Mouse (Mus musculus) hindbrain, embryonic 11.5 days (tissue): Measurements from ENCODE around the gene Dcaf4. TPM values are rescaled to one million over a fixed set of nuclear protein-coding genes. Genes with fewer than 3 reads are reported as not detected.

Experiments
- ATAC-seq: fragments of 200-750 bp; cut with Nextera tagmentation; 2 replicates; pipeline ENCODE4 v1.8.0; 2017; ENCODE audit warnings: mild to moderate bottlenecking, moderate TSS enrichment, moderate library complexity; ENCODE audit not compliant: low FRiP score
- DNase-seq: peaks from one replicate; pipeline ENCODE4 v3.0.0-alpha.2; 2015; ENCODE audit warnings: low spot score
- H3K27ac ChIP-seq: fragments of 300-500 bp; sonication (generic); 2 replicates; pipeline ENCODE4 v1.5.1; 2014; ENCODE audit warnings: mild to moderate bottlenecking, low read depth, low read length
- H3K27me3 ChIP-seq: fragments of 300-500 bp; sonication (generic); 2 replicates; pipeline ENCODE4 v1.6.1; 2014; ENCODE audit warnings: mild to moderate bottlenecking, low read length, moderate library complexity, mixed read lengths; ENCODE audit not compliant: control insufficient read depth, insufficient read depth
- H3K36me3 ChIP-seq: fragments of 300-500 bp; sonication (generic); 2 replicates; pipeline ENCODE4 v1.6.1; 2014; ENCODE audit warnings: mild to moderate bottlenecking, low read length, moderate library complexity, mixed read lengths; ENCODE audit not compliant: control insufficient read depth, insufficient read depth
- H3K4me1 ChIP-seq: fragments of 300-500 bp; sonication (generic); replicated peaks from 2 replicates; pipeline ENCODE4 v1.6.1; 2014; ENCODE audit warnings: low read length, mixed read lengths; ENCODE audit not compliant: control insufficient read depth, insufficient read depth
- H3K4me2 ChIP-seq: fragments of 300-500 bp; sonication (generic); replicated peaks from 2 replicates; pipeline ENCODE4 v1.6.1; 2014; ENCODE audit warnings: mild to moderate bottlenecking, low read depth, low read length
- H3K4me3 ChIP-seq: fragments of 300-500 bp; sonication (generic); 2 replicates; pipeline ENCODE4 v1.5.1; 2014; ENCODE audit warnings: low read depth, low read length
- H3K9ac ChIP-seq: fragments of 300-500 bp; sonication (generic); 2 replicates; pipeline ENCODE4 v1.6.1; 2014; ENCODE audit warnings: low read depth, low read length
- H3K9me3 ChIP-seq: fragments of 300-500 bp; sonication (generic); 2 replicates; pipeline ENCODE4 v1.6.1; 2016; ENCODE audit warnings: low read length; ENCODE audit not compliant: control insufficient read depth
- WGBS: fragments of 180-500 bp; shearing (Covaris S2); extraction: QIAGEN DNeasy Blood & Tissue Kit; methylation state at CpG from one replicate; pipeline ENCODE4 v1.1.7; 2014; 5-methylcytosine and 5-hydroxymethylcytosine counted together
- polyA plus RNA-seq: library from polyadenylated mRNA; unstranded; fragments of >200 nt; fragmentation: Nextera tagmentation; extraction: Ambion mirVana; gene quantifications from 2 replicates; pipeline ENCODE4 v1.2.1, GENCODE M21; 2014

The Dcaf4 gene
- polyA plus RNA-seq, 1 experiment from 2014 or later: 26.5 TPM

DNA sequence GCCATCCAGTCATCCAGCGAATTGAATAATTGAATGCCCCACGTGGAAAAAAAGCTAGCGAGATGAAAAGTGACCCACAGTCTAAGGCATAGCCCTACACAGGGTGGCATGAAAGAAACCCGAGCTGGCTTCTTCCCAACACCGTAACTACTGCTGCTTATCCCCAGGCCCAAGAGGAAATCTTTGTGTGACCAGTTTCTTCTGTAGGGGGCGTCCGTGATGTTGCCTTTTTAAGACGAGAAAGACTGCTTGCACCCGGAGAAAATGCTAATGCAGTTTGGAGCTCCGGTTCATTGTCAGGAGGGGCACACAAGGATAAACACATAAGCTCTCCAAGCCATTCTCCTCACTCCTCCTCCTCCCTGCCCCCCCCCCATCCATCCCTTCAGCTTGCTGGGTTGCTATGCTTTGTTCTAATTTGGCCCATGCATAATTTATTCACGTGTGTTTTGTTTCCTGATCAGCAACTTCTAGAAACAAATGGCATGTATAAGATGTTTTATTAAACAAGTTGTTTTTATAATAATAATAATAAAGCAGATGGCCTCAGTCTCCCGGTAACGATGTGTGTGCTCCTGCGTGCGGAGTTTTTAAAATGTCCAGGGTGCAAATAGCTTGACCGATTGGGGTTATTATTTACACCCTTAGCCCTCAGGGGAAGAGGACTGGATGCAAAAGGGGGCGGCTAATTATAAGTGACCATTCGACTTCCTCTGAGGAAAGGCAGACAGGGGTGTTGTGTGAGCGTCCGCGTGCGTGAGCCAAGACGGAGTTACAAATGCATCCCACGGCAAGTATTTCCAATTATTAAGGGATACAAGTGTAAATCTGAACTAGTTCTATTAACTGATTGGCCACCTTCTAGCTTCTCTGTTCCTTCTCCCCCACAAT is 35.2 kb upstream of the Dcaf4 start:
- Histone ChIP-seq H3K9me3 (no peaks in the 10 kb centered on the region), H3K36me3 (no peaks in the 10 kb centered on the region), H3K27ac (no peak overlapping the region), H3K27me3 (no peaks in the 10 kb centered on the region; the same call in 1 of the 2 replicates), H3K4me1 (0 out of 2 replicates have a peak, but pooled peaks cover 5% of the 10 kb centered on the region), H3K9ac (peak overlapping the region; percentile 31), H3K4me2 (peak overlapping the region; percentile 99), H3K4me3 (peak overlapping the region; percentile 73)
- ATAC-seq: no peak
- WGBS: under 1% methylated on average over 24 of the region's 24 CpGs
- DNase-seq: peak; percentile 54

DNA sequence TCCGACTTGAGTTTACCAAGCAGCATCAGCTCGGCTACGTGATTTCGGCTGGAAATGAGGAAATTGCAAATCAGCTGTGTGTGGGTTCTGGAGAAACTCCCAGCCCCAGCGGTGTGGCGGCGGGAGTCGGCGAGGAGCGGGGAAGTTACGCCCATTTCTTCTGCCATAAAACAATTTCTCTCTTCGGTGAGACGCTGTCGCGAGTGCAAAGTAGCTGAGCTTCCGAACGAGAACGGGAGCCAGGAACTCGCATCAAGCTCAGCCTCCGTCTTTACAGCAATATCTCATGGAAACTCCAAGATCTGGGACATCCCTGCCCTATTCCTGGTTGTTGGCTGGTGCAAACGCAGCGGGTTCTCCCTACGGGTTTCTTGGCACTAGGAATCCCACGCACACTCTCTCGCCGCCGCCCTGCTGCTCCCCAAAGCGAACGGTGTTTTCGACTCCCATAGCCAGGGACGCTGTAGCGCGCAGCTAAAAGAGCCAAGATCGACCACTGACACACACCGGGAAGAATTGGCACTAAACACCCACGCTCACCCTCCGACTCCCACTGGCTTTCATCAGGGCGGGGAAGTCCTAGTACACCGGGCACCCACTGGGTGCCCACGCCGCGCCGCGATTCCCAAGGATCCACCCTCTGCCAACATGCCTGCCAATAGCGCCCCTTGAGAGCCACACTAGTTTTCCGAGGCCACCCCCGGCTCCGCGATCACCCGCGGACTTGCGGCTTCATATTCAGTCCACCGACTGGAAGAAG is 34.2 kb upstream of the Dcaf4 start:
- H3K4me1 ChIP-seq: 0 out of 2 replicates have a peak, but pooled peaks cover 5% of the 10 kb centered on the region
- DNase-seq: peak; percentile 65
- peak overlapping the region; percentile 73 for H3K9ac ChIP-seq
- H3K36me3 ChIP-seq: no peaks in the 10 kb centered on the region
- no peaks in the 10 kb centered on the region for H3K9me3 ChIP-seq
- no peak for ATAC-seq
- peak overlapping the region; percentile 73 for H3K4me3 ChIP-seq
- H3K4me2 ChIP-seq: peak overlapping the region; percentile 99
- H3K27ac ChIP-seq: peak overlapping the region; percentile 85
- H3K27me3 ChIP-seq: no peaks in the 10 kb centered on the region; the same call in 1 of the 2 replicates
- under 1% methylated on average over 53 of the region's 53 CpGs for WGBS

DNA sequence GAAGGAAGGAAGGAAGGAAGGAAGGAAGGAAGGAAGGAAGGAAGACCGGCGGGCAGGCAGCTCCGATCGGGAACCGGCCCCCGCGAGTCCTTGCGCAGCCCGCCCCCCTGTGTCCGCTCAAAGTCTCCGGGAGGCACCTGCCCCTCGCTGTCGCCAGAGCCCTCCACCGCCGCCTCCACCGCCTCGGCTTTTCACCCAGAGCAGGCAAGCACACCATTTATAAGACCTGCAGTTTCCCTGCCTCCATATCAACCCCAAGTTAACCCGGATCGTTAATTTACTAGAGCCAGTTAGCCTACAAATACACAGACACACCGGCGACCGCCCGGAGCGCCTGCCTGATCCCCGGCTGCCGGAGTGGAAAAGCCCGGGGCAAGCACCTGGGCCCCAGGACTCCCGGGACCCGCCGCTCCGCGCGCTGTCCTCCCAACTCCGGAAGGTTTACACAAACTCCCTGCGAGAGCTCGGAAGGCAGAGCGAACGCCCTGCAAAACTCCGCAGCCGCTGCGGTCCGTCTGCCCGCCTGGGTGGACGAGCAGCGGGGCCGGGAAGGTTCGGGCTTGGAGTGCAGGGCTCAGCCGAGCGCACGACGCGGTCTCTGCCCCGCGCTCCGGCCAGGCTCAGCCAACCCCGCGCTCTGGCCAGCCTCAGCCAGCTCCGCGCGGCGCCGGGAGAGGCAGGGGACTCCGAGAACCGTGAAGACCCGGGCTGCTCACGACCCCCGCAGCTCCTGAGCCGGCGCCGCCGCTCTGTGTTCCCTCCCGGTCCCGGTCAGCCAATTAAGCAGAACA is 33.4 kb upstream of the Dcaf4 start:
- H3K4me2 ChIP-seq: peak overlapping the region; percentile 99
- peak overlapping the region; percentile 85 for H3K27ac ChIP-seq
- 0 out of 2 replicates have a peak, but pooled peaks cover 5% of the 10 kb centered on the region for H3K4me1 ChIP-seq
- H3K9ac ChIP-seq: peak overlapping the region; percentile 73
- H3K36me3 ChIP-seq: 0 out of 2 replicates have a peak, but pooled peaks cover 2% of the 10 kb centered on the region
- peaks cover 3% of the 10 kb centered on the region; the same call in 1 of the 2 replicates for H3K9me3 ChIP-seq
- no peaks in the 10 kb centered on the region; the same call in 1 of the 2 replicates for H3K27me3 ChIP-seq
- ATAC-seq (peak; percentile 85), DNase-seq (peak; percentile 74)
- H3K4me3 ChIP-seq: peak overlapping the region; percentile 73
- 0% methylated on average over 72 of the region's 73 CpGs for WGBS

DNA sequence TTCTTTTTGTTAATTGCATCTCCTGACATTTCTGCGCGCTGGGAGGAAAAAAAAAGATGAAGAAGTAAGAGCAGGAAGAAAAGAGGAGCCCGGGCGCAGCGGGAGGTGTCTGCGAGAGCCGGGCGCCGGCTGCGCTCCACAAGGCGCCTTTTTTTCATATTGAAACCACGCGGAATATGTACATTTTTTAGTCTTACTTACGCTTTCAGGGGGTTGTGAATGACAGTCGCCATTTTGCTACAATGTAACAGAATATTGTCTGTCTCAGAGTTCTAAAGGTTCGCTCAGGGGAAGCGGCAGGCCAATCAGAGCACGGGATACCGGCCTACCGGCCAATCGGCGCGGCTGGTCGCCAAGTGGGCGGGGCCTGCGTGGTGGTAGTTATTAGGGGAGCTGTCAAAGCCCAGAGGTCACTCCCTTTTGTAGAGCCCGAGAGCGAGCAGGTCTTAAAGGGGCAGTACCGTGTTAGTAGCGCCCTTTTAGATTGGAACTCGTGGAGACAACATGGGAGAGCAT is 32.7 kb upstream of the Dcaf4 start, which contains the start of gene Dpf3:
Gene Dpf3 (minus strand): TSS at position 241 of the 516 bp plus-strand sequence.
- Histone ChIP-seq H3K4me2 (peak within 1 kb of the TSS; percentile 99), H3K4me1 (0 out of 2 replicates have a peak, but pooled peaks cover 5% of the 10 kb centered on the region), H3K4me3 (peak within 1 kb of the TSS; percentile 73), H3K9me3 (peaks cover 3% of the 10 kb centered on the region; the same call in 1 of the 2 replicates), H3K27me3 (no peaks in the 10 kb centered on the region; the same call in 1 of the 2 replicates), H3K27ac (peak within 1 kb of the TSS; percentile 85), H3K36me3 (0 out of 2 replicates have a peak, but pooled peaks cover 2% of the 10 kb centered on the region), H3K9ac (peak within 1 kb of the TSS; percentile 73)
- DNase-seq (peak; percentile 98), ATAC-seq (peak; percentile 95)
- 0% methylated on average over 31 of the region's 31 CpGs for WGBS

DNA sequence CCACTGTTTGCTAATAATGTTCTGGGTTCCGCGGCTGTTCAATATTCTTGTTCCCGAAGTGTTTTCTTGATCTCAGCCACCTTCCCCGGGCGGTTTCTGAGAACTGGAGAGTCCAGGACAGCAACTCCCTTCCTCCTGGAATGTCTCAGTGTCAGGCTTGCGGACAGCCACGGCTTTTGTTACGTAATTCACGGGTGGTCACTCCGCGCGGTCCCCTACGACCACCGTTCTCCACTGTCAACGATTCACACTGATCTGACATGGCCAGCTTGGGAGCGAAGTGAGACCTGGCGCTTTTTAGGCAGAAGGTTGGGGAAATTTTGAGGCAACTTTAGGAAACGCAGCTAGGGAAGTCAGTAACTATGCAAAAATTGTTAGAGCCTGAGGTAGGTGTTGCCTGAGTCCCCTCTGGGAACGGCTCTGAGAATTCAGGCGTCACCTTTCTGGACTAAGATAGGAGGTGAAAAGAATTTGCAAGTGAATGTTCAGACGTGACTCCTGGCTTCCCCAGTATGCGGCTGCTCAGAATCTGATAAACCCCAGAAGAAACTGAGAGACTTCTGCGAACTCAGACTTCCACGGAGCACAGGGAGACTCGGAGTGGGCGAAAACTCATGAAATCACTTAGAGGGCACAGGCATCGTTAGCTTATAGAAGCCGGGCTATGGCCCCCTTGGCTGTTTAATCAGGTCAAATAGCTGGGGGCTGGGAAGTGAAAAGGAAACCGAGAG is 31.9 kb upstream of the Dcaf4 start:
- ATAC-seq (no peak), DNase-seq (peak; percentile 54)
- Histone ChIP-seq H3K9me3 (peaks cover 3% of the 10 kb centered on the region; the same call in 1 of the 2 replicates), H3K36me3 (0 out of 2 replicates have a peak, but pooled peaks cover 2% of the 10 kb centered on the region), H3K4me2 (peak overlapping the region; percentile 99), H3K27ac (no peak overlapping the region), H3K9ac (peak overlapping the region; percentile 34), H3K27me3 (no peaks in the 10 kb centered on the region; the same call in 1 of the 2 replicates), H3K4me1 (0 out of 2 replicates have a peak, but pooled peaks cover 5% of the 10 kb centered on the region), H3K4me3 (peak overlapping the region; percentile 73)
- under 1% methylated on average over 29 of the region's 29 CpGs for WGBS

DNA sequence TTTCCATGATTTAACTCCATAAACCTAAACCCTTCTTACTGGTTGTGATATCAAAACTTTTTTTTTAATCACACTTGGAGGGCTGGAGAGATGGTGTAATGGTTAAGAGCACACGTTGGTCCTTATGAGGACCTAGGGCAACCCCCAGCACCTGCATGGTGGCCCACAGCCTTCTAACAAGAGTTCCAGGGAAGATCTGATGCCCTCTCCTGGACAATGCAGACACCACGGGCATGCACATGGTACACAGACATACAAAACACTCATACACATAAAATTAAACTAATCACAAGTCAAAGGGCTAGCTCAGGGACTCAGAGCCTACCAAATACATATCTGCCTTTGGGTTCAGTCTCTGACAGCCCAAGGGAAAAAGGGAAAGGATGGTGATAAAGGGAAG is 30.5 kb upstream of the Dcaf4 start:
- Histone ChIP-seq H3K27me3 (no peaks in the 10 kb centered on the region), H3K27ac (no peak overlapping the region), H3K4me2 (no peak overlapping the region), H3K4me3 (no peak overlapping the region), H3K36me3 (0 out of 2 replicates have a peak, but pooled peaks cover 2% of the 10 kb centered on the region), H3K4me1 (0 out of 2 replicates have a peak, but pooled peaks cover 5% of the 10 kb centered on the region), H3K9ac (no peak overlapping the region), H3K9me3 (peaks cover 3% of the 10 kb centered on the region; the same call in 1 of the 2 replicates)
- DNase-seq (no peak), ATAC-seq (no peak)
- WGBS: 35% methylated on average over 2 of the region's 2 CpGs

DNA sequence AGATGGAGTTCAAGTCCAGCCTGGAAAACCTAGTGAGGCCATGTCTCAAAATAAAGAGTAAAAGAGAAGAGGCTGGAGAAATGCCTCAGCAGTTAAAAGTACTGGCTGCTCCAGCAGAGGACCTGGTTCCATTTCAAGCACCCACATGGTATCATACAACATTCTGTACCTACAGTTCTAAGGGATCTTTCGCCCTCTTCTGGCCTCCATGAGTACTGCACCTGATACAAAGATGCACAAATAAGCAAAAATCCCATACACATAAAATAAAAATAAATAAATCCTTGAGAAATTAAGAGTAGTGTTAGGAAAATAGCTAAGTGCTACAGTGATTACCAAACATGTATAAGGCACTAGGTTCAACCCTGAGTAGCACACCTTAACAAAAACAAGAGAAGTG is 28.7 kb upstream of the Dcaf4 start:
- H3K27me3 ChIP-seq: no peaks in the 10 kb centered on the region
- no peak overlapping the region for H3K27ac ChIP-seq
- H3K4me2 ChIP-seq: no peak overlapping the region
- H3K4me1 ChIP-seq: 0 out of 2 replicates have a peak, but pooled peaks cover 3% of the 10 kb centered on the region
- DNase-seq: no peak
- 0 out of 2 replicates have a peak, but pooled peaks cover 2% of the 10 kb centered on the region for H3K36me3 ChIP-seq
- WGBS: 55% methylated on average over 1 of the region's 1 CpGs
- no peak overlapping the region for H3K4me3 ChIP-seq
- peaks cover 3% of the 10 kb centered on the region; the same call in 1 of the 2 replicates for H3K9me3 ChIP-seq
- no peak overlapping the region for H3K9ac ChIP-seq
- ATAC-seq: no peak
